Mouse (Mus musculus): ENCODE results near the gene Snap23.

DNA sequence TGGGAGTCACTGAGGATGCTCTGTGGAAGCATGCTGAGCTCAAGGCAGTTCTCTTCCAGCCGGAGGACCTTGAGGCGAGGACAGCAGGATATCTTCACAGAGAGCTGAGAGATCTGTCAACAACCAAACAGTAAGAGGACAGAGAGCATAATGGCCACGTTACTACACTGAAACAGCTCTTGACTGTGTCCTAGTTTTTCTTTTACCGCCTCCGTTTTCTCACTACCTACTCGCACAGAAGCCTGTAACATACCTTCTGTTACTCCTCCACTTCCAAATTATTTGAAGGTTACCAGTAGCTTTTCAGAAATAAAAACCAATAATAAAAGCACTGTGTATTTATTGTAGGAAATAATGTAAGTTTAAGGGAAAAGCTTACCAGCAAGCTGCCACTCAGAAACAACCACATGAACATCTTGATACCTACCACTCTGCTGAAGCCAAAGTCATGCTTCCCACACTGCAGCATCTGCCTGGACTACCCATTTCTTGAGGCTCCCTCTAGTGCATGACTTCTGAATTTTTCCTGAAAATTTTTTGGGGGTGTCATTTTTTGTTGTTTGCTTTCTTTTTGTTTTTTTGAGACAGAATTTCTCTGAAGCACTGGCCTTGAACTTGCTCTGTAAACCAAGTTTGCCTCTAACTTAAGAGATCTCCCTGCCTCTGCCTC is 38.7 kb downstream of the Snap23 start:
- TF ChIP-seq POLR2A (IDR thresholded peaks at IDR 0.05; ENCODE audit: low read depth, low read length) (no peak), CTCF (IDR thresholded peaks at IDR 0.05; ENCODE audit: extremely low read depth, insufficient read depth, insufficient read length, insufficient replicate concordance) (no peak)
